Mouse (Mus musculus): ENCODE measurements around the gene Pgpep1l. TPM values are rescaled to one million over a fixed set of nuclear protein-coding genes. Genes with fewer than 3 reads are reported as not detected.

Gene Pgpep1l
- polyA plus RNA-seq (2012; ENCODE audit: low replicate concordance), result not detected in 2 replicates

DNA sequence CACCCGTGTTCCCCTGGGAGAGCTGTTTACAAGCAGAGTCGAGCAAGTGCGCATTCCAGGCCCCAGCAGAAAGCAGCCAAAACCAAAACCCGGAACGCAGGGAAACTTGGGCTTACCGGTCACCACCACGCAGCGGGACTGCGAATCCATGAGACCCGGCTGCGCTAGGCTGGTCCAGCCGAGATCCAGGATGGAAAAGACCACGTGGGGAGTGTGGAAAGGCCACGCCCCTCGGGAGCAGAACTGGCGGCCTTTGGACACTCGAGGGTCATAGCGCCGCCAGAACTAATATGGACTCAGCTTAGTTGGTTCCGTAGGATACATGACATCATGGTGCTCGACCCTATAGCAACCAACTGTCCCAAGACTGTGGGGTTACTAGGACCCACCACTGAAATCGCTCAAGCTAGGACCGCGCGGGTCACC lies at the start of gene Pgpep1l:
Gene Pgpep1l, minus strand, starts transcription at position 206 of the 426 bp plus-strand sequence.

GRCm38 (mm10) chr7:68273515-68273914 lies 9.5 kb upstream of the Pgpep1l start, which contains the start of gene Fam169b:
TSS of gene Fam169b (plus strand) at chr7:68273839.

Other genes with a start within 250 kb of the Pgpep1l start
- 1.0 and 1.4 TPM in 2 replicates for gene Fam169b, start 9.6 kb upstream of the Pgpep1l start, polyA plus RNA-seq (2012; ENCODE audit: low replicate concordance)